Mouse (Mus musculus) spleen, postnatal 10 days (tissue): ENCODE measurements at regions not wholly inside any gene's neighbourhood (a gene's known extent, or its start where the extent isn't known, plus 50 kb on each side); places are given as distances from the start of the nearest gene placed in this dataset.

ENCODE experiments used
- DNase-seq, 2 experiments: peaks; one replicate each; pipeline ENCODE4 v3.0.0; 2021 to 2022; ENCODE audit warnings: low spot score in 2 of 2

DNA sequence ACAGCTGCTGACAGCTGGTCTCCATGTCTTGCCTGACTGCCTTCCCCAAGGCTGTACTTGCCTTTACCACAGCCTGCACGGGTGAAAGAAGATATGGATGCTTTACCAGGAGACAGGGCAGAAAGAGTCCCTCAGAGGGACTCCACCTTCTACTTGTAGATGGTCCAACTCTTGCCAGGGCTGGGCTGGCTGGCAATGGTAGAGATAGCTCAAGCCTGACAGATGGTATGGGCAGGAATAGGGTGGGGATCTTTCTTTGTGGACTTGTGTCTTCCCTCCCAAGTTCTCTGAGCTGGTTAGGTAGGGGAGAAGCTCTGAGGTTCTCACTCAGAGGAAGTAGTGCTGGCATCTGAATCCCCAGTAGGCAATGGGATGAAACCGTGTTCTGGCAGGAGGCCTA lies 93.9 kb upstream of the Ret start:
- no peak for DNase-seq

DNA sequence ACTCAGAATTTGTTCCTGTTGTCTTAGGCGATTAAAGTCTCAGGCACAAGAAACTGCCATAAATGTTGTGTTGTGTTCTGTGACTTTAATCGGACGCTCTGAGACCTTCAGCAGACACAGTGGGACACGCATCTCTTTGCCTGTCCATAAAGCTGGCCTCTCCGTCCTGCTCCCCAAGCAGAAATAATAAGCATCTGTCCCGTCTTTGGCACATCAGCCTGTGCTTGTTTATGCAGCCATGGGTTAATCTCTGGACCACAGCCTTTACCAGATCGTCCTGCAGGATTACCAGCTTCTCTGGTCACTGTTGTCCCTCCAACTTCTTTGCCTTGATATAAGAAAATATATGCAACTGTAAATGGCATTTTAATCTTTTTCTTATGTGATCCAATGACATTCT lies 87.7 kb upstream of the Ret start:
- DNase-seq, result no peak

DNA sequence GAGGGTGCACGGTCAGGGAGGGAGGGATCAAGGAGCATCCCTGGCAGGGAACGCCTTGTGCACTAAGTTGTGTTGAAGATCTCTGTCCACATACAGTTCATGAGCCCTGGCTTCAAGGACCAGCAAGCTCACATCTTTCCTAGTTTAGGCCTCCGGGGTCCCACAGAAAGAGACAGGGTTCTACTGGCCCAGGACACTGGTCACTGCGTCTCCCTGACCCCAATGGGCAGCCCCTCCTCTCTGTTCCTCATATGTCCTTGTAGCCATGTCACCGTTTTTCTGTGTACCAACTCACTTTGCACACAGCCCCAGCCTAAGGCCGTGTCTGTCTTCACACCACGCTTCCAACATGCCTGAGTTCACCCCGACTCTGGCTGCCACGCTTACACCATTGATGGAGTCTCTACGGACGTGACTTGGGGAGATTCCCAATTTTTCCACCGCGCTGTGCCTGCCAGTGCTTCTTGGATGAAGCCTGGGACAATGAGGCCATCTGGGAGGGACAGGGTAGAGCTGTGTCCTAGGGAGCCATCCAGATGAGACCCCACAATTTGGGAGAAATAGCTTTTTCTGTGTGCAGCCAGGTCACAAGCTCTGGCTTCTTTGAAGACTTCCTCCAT lies 86.5 kb upstream of the Ret start:
- no peak for DNase-seq

DNA sequence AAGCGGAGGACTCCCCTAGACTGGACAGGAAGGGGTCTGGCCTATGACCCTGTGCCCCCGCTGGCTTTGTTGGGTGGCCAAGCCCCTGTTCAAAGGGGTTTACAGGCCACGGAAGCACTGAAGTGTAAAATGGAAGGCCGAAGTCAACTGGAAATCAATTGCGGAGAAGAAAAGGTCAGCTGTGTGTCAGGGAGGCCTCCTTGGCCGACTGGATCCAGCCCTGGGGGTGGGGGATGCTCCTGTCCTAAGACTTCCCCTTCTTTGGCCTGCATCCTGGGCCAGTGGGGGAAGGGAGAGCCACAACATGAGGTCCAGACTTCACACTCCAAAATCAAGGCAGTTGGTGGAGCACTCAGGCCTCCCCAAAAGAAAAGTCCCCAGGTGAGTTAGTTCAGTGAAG lies 66.4 kb upstream of the Ret start:
- no peak for DNase-seq

DNA sequence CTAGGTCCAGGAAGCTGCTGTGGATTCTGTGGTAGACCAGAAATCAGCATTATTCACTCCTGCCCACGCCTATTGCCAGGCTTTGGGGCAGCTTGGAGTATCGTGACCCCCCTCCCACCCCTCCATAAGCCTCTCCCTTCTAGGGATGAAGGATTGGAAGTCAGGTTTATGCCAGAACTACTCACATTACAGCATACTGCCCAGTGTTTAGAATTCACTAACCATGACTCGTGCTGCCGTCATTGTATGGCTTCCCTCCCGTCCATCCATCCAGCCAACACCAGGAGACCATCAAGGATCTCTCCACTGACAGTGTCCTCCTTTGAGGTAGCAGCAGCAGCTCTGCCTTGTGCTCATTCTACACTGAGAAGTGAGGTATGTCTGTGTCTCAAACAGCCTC lies 62.4 kb upstream of the Ret start:
- no peak for DNase-seq

DNA sequence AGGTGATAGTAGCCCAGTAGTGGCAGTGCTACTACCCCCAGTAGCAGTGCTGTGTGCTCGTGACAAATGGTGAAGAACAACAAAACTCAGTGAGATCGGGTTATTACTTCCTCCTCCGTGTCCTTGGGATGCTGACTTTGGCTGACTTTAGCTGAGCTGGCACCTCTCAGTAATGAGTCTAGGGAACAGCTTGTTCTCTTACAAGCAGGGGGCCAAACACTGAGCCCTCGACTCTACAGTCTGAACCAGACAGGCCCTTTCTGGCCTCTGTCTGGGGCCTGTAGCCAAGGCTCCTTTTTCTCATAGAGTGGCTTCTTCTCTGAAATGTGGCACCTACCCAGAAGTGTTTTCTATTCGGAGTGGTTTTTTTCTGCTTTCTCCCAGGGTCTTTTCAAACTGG lies 57.4 kb upstream of the Ret start:
- DNase-seq, result no peak

DNA sequence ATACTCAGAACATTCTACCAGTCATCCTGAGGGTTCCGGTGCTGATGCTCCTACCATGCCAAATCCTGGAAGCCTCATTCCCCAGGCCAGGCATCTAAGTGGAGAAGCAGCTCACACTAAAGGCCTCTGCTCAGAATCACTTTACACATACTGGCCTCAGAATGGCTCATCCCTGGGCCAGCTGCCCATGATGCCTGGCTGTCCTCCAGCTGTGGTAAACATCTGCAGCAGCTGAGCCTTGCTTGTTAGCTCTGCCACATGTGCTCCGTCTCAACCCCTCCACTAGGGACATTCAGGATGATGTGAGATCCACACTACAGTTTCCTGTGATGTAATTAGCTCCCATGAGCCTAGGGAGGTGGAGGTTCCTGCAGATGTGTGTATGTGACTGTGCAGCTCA lies 55.2 kb upstream of the Ret start:
- no peak for DNase-seq

DNA sequence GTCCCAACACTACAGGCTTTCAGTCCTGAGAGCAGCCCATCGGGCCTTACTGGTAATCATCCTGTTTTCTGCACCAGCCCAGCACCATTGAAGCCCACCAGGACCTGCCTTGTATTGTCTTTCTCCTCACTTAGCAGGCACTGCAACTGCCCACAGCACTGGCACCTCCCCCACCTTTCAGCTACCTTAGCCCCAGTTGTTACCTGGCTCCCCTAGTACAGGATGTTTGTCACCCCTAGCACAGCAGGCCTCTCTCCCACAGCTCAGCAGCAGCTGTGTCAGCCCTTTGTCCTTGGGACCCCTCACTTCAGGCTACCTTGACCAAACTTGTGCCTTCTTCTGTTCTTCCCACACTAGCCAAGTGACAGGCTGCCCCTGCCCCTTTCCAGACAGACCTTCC lies 53.6 kb upstream of the Ret start:
- DNase-seq, result no peak

DNA sequence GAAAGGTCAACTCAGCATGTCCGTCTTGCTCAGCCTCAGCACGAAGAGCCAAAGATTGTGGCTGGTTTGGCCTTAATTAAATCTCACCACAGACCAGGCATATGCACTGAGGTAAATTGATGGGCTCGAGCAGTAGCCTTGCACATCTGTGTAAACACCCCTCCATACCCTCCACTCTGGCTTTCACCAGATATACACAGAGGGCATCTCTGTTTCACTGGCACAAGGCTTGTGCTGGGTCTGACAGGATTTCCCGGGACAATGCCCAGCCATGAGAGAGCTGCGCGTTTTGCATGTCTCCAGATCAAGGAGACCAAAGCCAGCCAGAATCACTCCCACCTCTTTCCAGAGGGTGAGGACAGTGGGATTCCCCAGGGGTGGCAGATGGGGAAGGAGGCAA lies 52.5 kb upstream of the Ret start:
- no peak for DNase-seq
